Mouse (Mus musculus): ENCODE results near the gene Grhpr. TPM values are rescaled to one million over a fixed set of nuclear protein-coding genes. Genes with fewer than 3 reads are reported as not detected.

Gene Grhpr
- polyA plus RNA-seq, 1 experiment from 2014 or later: 39.0 TPM

GRCm38 (mm10) chr4:45015615-45016014 lies 34.4 kb downstream of the Grhpr start:
- peaks cover 3% of the 10 kb centered on the region; the same call in 1 of the 2 replicates for H3K4me1 ChIP-seq (replicated peaks; ENCODE audit: control insufficient read depth, insufficient read depth, low read length)
- no peaks in the 10 kb centered on the region for H3K9me3 ChIP-seq (ENCODE audit: control insufficient read depth, low read length)
- peak; percentile 69 for DNase-seq (ENCODE audit: low spot score)
- no peak overlapping the region for H3K9ac ChIP-seq (ENCODE audit: low read depth, low read length)
- no peaks in the 10 kb centered on the region for H3K27me3 ChIP-seq (ENCODE audit: control insufficient read depth, insufficient read depth, low read length)
- no peak overlapping the region for H3K4me2 ChIP-seq (replicated peaks; ENCODE audit: low read depth, low read length)
- H3K27ac ChIP-seq (ENCODE audit: low read depth, low read length): no peak overlapping the region
- ATAC-seq (ENCODE audit: low FRiP score): no peak
- 13% methylated on average over 3 of the region's 3 CpGs for WGBS
- H3K36me3 ChIP-seq (ENCODE audit: control insufficient read depth, insufficient read depth, low read length): no peaks in the 10 kb centered on the region
- no peak overlapping the region for H3K4me3 ChIP-seq (ENCODE audit: low read depth, low read length)

GRCm38 (mm10) chr4:45018452-45018980 lies 37.3 kb downstream of the Grhpr start, which contains the start of gene Polr1e:
Gene Polr1e, plus strand, starts transcription at chr4:45018583.
- peak; percentile 97 for DNase-seq (ENCODE audit: low spot score)
- no peak within 1 kb of the TSS for H3K27ac ChIP-seq (ENCODE audit: low read depth, low read length)
- 0% methylated on average over 29 of the region's 29 CpGs for WGBS
- no peaks in the 10 kb centered on the region for H3K36me3 ChIP-seq (ENCODE audit: control insufficient read depth, insufficient read depth, low read length)
- no peaks in the 10 kb centered on the region for H3K9me3 ChIP-seq (ENCODE audit: control insufficient read depth, low read length)
- peak; percentile 92 for ATAC-seq (ENCODE audit: low FRiP score)
- H3K4me2 ChIP-seq (replicated peaks; ENCODE audit: low read depth, low read length): peak within 1 kb of the TSS; percentile 83
- peak within 1 kb of the TSS; percentile 78 for H3K4me3 ChIP-seq (ENCODE audit: low read depth, low read length)
- no peaks in the 10 kb centered on the region; the same call in 1 of the 2 replicates for H3K4me1 ChIP-seq (replicated peaks; ENCODE audit: control insufficient read depth, insufficient read depth, low read length)
- H3K9ac ChIP-seq (ENCODE audit: low read depth, low read length): peak within 1 kb of the TSS; percentile 71
- no peaks in the 10 kb centered on the region for H3K27me3 ChIP-seq (ENCODE audit: control insufficient read depth, insufficient read depth, low read length)

GRCm38 (mm10) chr4:45019009-45019408 lies 37.8 kb downstream of the Grhpr start:
- H3K27ac ChIP-seq (ENCODE audit: low read depth, low read length): no peak overlapping the region
- peak overlapping the region; percentile 71 for H3K9ac ChIP-seq (ENCODE audit: low read depth, low read length)
- H3K36me3 ChIP-seq (ENCODE audit: control insufficient read depth, insufficient read depth, low read length): 0 out of 2 replicates have a peak, but pooled peaks cover 2% of the 10 kb centered on the region
- DNase-seq (ENCODE audit: low spot score) (peak; percentile 17), ATAC-seq (ENCODE audit: low FRiP score) (peak; percentile 48; the same call in 1 of the 2 replicates)
- H3K9me3 ChIP-seq (ENCODE audit: control insufficient read depth, low read length): no peaks in the 10 kb centered on the region
- no peaks in the 10 kb centered on the region for H3K27me3 ChIP-seq (ENCODE audit: control insufficient read depth, insufficient read depth, low read length)
- WGBS: 1% methylated on average over 14 of the region's 14 CpGs
- peak overlapping the region; percentile 78 for H3K4me3 ChIP-seq (ENCODE audit: low read depth, low read length)
- no peaks in the 10 kb centered on the region; the same call in 1 of the 2 replicates for H3K4me1 ChIP-seq (replicated peaks; ENCODE audit: control insufficient read depth, insufficient read depth, low read length)
- H3K4me2 ChIP-seq (replicated peaks; ENCODE audit: low read depth, low read length): peak overlapping the region; percentile 83

GRCm38 (mm10) chr4:45026459-45026858 lies 45.3 kb downstream of the Grhpr start:
- ATAC-seq (ENCODE audit: low FRiP score): no peak
- Histone ChIP-seq H3K4me1 (replicated peaks; ENCODE audit: control insufficient read depth, insufficient read depth, low read length) (no peaks in the 10 kb centered on the region), H3K27ac (ENCODE audit: low read depth, low read length) (no peak overlapping the region), H3K27me3 (ENCODE audit: control insufficient read depth, insufficient read depth, low read length) (no peaks in the 10 kb centered on the region), H3K9me3 (ENCODE audit: control insufficient read depth, low read length) (no peaks in the 10 kb centered on the region), H3K36me3 (ENCODE audit: control insufficient read depth, insufficient read depth, low read length) (0 out of 2 replicates have a peak, but pooled peaks cover 6% of the 10 kb centered on the region), H3K4me3 (ENCODE audit: low read depth, low read length) (no peak overlapping the region), H3K9ac (ENCODE audit: low read depth, low read length) (no peak overlapping the region), H3K4me2 (replicated peaks; ENCODE audit: low read depth, low read length) (no peak overlapping the region)
- DNase-seq (ENCODE audit: low spot score): no peak
- 88% methylated on average over 4 of the region's 4 CpGs for WGBS

- no peaks in the 10 kb centered on the region for H3K4me1 ChIP-seq (replicated peaks; ENCODE audit: control insufficient read depth, insufficient read depth, low read length)
- no peak overlapping the region for H3K4me3 ChIP-seq (ENCODE audit: low read depth, low read length)
- DNase-seq (ENCODE audit: low spot score): no peak
- no peak overlapping the region for H3K27ac ChIP-seq (ENCODE audit: low read depth, low read length)
- H3K9ac ChIP-seq (ENCODE audit: low read depth, low read length): no peak overlapping the region
- H3K4me2 ChIP-seq (replicated peaks; ENCODE audit: low read depth, low read length): no peak overlapping the region
- H3K36me3 ChIP-seq (ENCODE audit: control insufficient read depth, insufficient read depth, low read length): 0 out of 2 replicates have a peak, but pooled peaks cover 2% of the 10 kb centered on the region
- H3K27me3 ChIP-seq (ENCODE audit: control insufficient read depth, insufficient read depth, low read length): no peaks in the 10 kb centered on the region
- WGBS: 84% methylated on average over 9 of the region's 9 CpGs
- ATAC-seq (ENCODE audit: low FRiP score): no peak
- no peaks in the 10 kb centered on the region for H3K9me3 ChIP-seq (ENCODE audit: control insufficient read depth, low read length)
Measured at GRCm38 (mm10) chr4:45032586-45032985, 51.4 kb downstream of the Grhpr start.

- WGBS: 79% methylated on average over 16 of the region's 16 CpGs
Measured at GRCm38 (mm10) chr4:45034693-45035628, 53.8 kb downstream of the Grhpr start.

GRCm38 (mm10) chr4:45036048-45036447 lies 54.9 kb downstream of the Grhpr start:
- WGBS: 96% methylated on average over 10 of the region's 10 CpGs
- ATAC-seq (ENCODE audit: low FRiP score): no peak
- Histone ChIP-seq H3K36me3 (ENCODE audit: control insufficient read depth, insufficient read depth, low read length) (no peaks in the 10 kb centered on the region), H3K9ac (ENCODE audit: low read depth, low read length) (no peak overlapping the region), H3K27me3 (ENCODE audit: control insufficient read depth, insufficient read depth, low read length) (no peaks in the 10 kb centered on the region), H3K27ac (ENCODE audit: low read depth, low read length) (no peak overlapping the region), H3K9me3 (ENCODE audit: control insufficient read depth, low read length) (no peaks in the 10 kb centered on the region), H3K4me3 (ENCODE audit: low read depth, low read length) (no peak overlapping the region), H3K4me1 (replicated peaks; ENCODE audit: control insufficient read depth, insufficient read depth, low read length) (no peaks in the 10 kb centered on the region), H3K4me2 (replicated peaks; ENCODE audit: low read depth, low read length) (no peak overlapping the region)
- DNase-seq (ENCODE audit: low spot score): no peak

More at GRCm38 (mm10) chr4:45034693-45035628, 53.8 kb downstream of the Grhpr start:
- Histone ChIP-seq H3K4me1 (replicated peaks; ENCODE audit: control insufficient read depth, insufficient read depth, low read length) (no peaks in the 10 kb centered on the region), H3K27me3 (ENCODE audit: control insufficient read depth, insufficient read depth, low read length) (no peaks in the 10 kb centered on the region), H3K9me3 (ENCODE audit: control insufficient read depth, low read length) (no peaks in the 10 kb centered on the region), H3K4me2 (replicated peaks; ENCODE audit: low read depth, low read length) (no peak overlapping the region), H3K9ac (ENCODE audit: low read depth, low read length) (no peak overlapping the region), H3K4me3 (ENCODE audit: low read depth, low read length) (no peak overlapping the region), H3K36me3 (ENCODE audit: control insufficient read depth, insufficient read depth, low read length) (no peaks in the 10 kb centered on the region), H3K27ac (ENCODE audit: low read depth, low read length) (no peak overlapping the region)
- no peak for DNase-seq (ENCODE audit: low spot score)
- ATAC-seq (ENCODE audit: low FRiP score): no peak

- DNase-seq (ENCODE audit: low spot score) (no peak), ATAC-seq (ENCODE audit: low FRiP score) (no peak)
- no peak overlapping the region for H3K4me3 ChIP-seq (ENCODE audit: low read depth, low read length)
- no peaks in the 10 kb centered on the region for H3K9me3 ChIP-seq (ENCODE audit: control insufficient read depth, low read length)
- H3K36me3 ChIP-seq (ENCODE audit: control insufficient read depth, insufficient read depth, low read length): no peaks in the 10 kb centered on the region
- H3K27me3 ChIP-seq (ENCODE audit: control insufficient read depth, insufficient read depth, low read length): no peaks in the 10 kb centered on the region
- H3K27ac ChIP-seq (ENCODE audit: low read depth, low read length): no peak overlapping the region
- H3K4me1 ChIP-seq (replicated peaks; ENCODE audit: control insufficient read depth, insufficient read depth, low read length): no peaks in the 10 kb centered on the region
- WGBS: 79% methylated on average over 5 of the region's 5 CpGs
- no peak overlapping the region for H3K9ac ChIP-seq (ENCODE audit: low read depth, low read length)
- H3K4me2 ChIP-seq (replicated peaks; ENCODE audit: low read depth, low read length): no peak overlapping the region
Measured at GRCm38 (mm10) chr4:45036571-45036970, 55.4 kb downstream of the Grhpr start.

Data from hindbrain, embryonic 11.5 days (tissue).